Mouse (Mus musculus): ENCODE data around the gene Ezr.

The Ezr gene

DNA sequence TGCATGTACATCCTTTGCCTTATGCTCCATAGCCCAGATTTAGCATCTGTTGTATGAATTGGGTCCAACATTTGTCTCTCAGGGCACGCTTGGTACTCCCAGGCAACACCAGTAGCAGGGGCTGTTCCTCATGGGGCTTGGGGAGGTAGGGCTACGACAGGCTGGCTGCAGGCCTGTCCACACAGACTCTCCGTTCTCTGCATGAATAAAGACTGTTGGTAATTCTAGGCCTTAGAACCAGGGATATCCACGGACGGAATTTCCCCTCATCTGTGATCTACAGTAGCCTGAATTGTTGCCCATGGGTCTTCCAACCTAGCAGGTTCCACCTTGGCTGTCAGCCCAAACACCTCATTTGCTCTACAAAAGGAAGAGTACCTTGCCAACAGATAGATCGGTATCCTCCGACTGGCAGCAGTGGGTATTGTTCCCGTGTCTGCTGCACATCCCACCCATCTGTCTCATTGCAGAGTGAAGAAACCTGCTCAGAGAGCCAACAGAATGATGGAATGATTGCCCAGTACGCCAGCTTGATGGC, 7.1 kb upstream of the Ezr start:
- no peak for DNase-seq (ENCODE audit: extremely low spot score)

DNA sequence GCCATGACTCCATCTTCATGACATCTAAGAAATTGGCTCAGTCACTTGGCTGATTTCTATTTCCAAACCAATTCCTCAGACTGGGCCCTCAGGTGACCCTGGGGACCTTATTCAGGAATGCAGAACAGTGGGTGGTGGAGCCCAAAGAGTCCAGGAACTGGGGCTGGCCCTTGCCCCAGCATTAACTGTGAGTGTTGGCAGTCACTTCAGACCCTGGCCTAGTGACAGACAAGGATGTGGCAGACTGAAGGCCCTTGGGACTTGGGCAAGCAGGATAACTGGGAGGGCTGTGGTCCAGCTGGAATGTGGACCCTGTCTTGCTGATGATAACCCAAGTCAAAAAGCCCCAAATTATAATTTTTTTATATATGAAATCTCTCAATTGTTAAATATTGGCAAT, 6.5 kb upstream of the Ezr start:
- DNase-seq (ENCODE audit: extremely low spot score) = no peak

DNA sequence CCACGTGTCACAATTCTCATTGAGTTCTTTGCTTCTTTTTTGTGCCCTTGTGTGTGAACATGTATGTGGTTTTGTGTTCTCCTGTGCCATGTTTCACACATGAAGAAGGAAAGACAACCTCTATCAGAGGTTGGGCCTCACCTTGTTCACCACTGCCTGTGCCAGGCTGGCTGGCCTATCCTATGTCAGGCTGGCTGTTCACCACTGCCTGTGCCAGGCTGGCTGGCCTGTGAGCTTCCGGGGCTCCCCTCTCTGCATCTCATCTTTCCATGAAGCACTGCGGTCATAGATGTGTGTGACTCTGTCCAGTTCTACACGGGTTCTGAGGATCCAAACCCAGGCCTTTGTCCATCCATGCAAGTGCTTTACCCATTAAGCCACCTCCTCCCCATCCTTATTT, 4.7 kb upstream of the Ezr start:
- DNase-seq (ENCODE audit: extremely low spot score) = no peak

DNA sequence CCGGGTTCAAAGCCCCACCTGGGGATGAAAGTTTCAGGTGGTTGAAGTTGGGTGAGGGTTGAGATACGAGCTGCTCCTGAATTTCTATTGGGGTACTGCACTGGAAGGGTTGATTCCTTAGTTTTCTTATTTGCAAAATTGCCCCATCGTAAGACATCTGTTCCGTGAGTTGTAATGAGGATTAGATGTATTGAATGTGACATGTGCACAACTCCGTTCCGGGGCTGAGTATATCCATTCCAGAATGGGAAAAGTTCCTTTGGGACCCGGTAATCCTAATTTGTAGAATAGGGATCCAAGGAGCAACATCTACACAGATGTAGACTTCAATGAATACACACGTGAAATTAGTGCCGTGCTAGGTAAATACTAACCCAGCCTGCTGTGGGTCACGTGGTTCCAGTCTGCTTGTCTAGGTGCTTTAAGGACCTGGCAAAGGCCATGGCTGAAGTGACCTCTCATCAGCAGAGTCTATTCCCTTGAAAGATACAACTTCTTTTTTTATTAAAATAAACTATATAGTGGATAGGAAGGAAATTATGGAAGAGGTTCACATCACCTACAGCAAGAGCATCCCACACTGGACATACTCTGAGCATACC, 1.3 kb upstream of the Ezr start:
- DNase-seq (ENCODE audit: extremely low spot score) = no peak

GRCm38 (mm10) chr17:6783006-6783661, 550 bp upstream of the Ezr start:
- DNase-seq (ENCODE audit: extremely low spot score) = peak; percentile 80

- DNase-seq (ENCODE audit: extremely low spot score) = no peak
Measured at GRCm38 (mm10) chr17:6782033-6782526, 504 bp downstream of the Ezr start.

GRCm38 (mm10) chr17:6781273-6781672, 1.3 kb downstream of the Ezr start:
- DNase-seq (ENCODE audit: extremely low spot score) = no peak

DNA sequence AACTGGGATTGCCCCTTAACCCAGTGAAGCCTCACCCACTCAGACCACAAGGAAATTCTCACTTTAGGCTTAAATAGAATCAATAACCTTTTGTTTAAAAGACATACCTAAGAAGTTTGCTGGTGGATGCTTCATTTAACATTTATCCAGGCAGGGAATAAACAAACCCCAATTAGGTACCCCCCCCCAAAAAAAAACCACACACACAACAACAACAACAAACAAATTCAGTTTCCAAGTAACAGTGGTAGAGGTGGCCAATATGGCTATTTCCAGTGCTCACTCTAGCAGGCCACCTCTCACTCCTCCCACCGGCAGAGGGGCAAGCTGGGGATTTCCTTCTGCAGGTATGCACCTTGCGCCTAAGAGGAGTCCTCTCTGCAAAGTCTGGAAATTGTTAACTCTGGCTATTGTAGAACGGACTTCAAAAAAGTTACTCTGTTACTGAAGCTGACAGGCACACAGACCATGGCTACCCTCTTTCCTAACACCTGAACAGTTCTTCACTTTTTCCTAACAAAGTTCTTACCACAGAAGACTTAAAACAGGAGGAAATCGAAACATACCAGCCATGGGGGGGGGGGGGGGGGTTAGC, 2.0 kb downstream of the Ezr start:
- DNase-seq (ENCODE audit: extremely low spot score) = no peak

GRCm38 (mm10) chr17:6779632-6780031, 3.0 kb downstream of the Ezr start:
- DNase-seq (ENCODE audit: extremely low spot score) = no peak

GRCm38 (mm10) chr17:6778771-6779509, 3.6 kb downstream of the Ezr start:
- peak; percentile 73 for DNase-seq (ENCODE audit: extremely low spot score)

- peak; percentile 69 for DNase-seq (ENCODE audit: extremely low spot score)
Measured at GRCm38 (mm10) chr17:6778332-6778683, 4.3 kb downstream of the Ezr start.

DNA sequence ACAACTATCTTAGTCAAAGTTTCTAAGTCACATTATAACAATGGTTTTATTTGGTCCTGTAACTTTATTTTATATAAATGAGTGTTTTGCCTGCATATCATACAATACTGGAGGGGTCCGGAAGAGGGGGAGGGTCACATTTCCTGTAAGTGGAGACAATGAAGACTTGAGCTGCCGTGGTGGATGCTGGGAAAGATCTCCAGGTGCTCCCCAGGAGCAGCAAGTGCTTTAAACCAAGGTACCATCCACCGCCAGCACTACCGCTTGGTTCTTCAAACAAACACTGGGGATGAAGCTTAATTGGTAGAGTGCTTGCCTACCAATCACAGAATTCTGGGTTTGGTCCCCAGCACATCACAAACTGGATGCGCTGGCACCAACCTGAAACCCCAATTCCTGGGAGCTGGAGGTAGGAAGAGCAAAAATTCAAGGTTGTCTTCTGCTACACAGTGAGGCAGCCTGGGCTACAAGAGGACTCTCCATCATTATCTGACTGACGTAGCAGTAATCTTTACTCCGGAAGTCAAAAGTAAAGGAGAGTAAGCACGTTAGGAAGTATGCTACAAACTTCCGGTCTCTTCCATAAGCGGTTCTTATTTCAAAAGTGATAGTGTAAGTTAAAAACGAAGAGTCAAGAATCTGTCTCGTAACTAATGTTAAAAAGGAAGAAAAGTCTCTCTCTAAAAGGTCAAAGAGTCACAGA, 4.8 kb downstream of the Ezr start:
- no peak for DNase-seq (ENCODE audit: extremely low spot score)

- DNase-seq (ENCODE audit: extremely low spot score) = no peak
Measured at GRCm38 (mm10) chr17:6777061-6777460, 5.5 kb downstream of the Ezr start.

GRCm38 (mm10) chr17:6776576-6776975, 6.0 kb downstream of the Ezr start:
- DNase-seq (ENCODE audit: extremely low spot score) = no peak

GRCm38 (mm10) chr17:6776123-6776522, 6.5 kb downstream of the Ezr start:
- DNase-seq (ENCODE audit: extremely low spot score) = no peak

- no peak for DNase-seq (ENCODE audit: extremely low spot score)
Measured at GRCm38 (mm10) chr17:6775671-6776070, 6.9 kb downstream of the Ezr start.

DNA sequence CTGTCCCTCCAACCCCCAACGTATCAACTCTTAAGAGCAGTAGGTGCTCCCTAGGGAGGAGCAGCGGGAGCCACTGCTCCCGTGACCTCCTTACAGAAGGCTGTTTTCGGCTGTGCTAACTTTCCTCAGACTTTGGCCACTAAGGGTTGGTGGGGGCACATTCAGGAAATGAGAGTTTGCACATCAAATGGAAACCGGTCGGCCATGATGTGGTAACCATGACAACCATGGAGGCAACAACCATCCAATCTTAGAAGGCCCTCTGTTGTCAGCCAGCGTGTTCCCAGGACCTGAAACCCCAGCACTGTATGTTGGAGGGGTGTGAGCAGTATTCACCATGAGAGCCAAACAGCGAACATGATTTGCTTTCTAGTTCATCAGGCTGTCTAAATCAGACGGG, 7.4 kb downstream of the Ezr start:
- no peak for DNase-seq (ENCODE audit: extremely low spot score)

DNA sequence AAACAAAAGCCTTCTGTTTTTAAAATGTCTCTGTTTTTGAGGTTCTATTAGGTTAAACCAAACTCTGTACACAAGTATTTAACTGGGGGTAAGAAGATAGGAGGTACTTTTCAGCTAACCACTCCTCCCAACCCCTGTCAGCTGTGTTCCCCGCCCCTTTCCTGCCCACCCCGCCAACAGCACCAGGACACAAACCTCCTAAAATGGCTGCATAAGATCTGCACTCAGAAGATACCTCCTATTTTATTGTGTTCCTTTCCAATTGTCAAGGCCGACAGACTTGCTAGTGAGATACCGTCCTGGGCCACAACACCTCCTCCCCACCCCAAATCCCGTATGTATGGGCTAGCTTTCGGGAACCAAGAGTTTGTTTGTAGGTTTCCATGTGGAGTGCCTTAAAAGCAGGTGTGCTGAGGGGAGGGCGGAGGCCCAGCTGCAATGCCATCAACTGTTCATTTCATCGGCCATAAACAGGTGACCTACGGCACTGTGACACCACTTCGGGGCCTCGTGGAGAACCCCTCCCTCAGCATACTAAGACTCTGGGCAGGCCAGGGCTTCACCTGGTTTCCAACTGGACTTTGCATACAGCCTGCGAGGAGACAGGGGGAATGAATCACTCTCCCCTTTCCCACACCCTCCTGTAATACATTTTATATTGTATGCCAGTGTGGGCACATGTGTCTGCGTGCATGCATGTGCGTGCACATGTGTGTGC, 9.2 kb downstream of the Ezr start:
- DNase-seq (ENCODE audit: extremely low spot score) = no peak

- no peak for DNase-seq (ENCODE audit: extremely low spot score)
Measured at GRCm38 (mm10) chr17:6772490-6772773, 10.2 kb downstream of the Ezr start.

DNA sequence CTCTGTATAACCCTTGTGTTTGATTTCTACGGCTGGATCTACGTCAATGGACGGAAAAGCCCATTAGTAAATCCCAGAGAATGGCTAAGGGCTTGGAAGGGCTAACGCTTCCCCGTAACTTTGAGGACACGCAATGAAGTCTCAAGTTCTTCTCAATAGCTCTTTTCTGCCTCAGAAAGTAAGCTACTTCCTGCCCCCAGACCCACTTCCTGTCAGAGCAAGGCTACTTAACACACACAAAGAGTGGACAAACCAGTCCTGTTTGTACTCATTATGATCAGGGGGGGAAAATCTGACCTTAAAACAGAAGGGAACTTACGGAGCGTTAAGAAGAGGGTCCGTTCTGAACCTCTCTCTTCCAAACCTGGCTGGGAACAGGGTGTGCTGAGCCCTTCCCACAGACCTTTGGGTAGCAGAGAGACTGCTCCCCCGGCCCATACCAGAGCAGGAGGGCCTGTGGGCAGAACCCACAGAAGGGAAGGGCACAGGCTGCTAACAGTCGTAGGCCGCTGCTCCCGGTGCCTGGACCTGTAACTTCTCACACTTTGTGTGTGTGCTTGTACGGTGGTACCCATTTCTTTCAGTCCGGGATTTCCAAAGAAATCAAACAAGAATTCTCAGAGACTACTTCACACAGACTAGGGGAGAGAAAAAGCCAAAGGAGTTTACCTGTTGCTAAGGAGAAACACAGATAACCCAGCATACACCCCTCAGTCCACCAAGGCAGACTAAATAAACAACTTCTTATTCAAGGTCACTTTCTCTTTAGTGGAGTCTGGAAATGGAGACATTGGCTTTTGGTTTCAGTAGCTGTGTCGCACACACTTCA, 10.7 kb downstream of the Ezr start:
- DNase-seq (ENCODE audit: extremely low spot score) = no peak

DNA sequence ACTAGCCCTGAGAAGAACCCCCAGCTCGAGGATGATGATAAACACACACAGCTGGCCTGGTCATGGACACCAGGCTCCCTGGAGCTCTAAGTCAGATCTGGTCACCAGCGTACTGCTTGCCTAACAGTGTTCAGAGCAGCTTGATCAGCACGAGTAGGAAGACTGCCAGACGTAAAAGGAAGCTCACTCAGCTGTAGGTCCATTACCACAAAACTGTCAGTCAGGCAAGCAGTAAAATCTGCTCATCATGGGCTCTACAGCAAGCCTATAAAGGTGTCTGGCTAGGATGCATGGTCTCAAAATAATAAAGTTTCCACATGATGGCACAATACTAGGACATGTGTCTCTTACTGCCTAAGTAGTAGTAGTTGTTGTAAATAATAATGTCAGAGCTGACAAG, 13.0 kb downstream of the Ezr start:
- DNase-seq (ENCODE audit: extremely low spot score) = no peak

Data from embryo, embryonic 9.5 days (tissue).